Mouse (Mus musculus): ENCODE measurements at regions not wholly inside any gene's neighbourhood (a gene's known extent, or its start where the extent isn't known, plus 50 kb on each side); places are given as distances from the start of the nearest gene placed in this dataset.
A peak's percentile ranks its signal among the peaks of the same experiment; 100 is the strongest.

DNA sequence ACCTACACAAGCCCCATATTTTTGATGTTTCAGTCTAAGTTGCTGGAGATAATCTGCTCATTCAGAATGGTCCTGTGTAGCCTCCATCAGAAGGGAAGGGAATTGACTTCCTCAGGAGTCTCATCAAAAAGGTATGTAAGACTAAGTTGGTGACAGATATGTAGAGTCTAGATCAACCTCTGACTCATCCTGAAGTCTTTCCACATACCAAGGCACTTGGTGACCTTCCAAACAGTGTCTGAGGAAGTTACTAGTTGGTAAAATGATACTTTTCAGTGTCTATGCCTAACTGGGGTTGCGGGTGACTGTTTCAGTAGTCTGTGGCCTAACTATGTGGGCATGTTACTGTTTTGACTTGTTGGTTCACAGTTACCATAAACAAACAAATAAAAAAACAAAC is 133.0 kb upstream of the Plcb4 start:
- H3K36me3 ChIP-seq (ENCODE audit: control insufficient read depth, insufficient read depth, low read length) = no peaks in the 10 kb centered on the region
- no peak overlapping the region for H3K4me2 ChIP-seq (replicated peaks; ENCODE audit: low read depth)
- DNase-seq (ENCODE audit: low spot score) (no peak), ATAC-seq (ENCODE audit: low FRiP score, low TSS enrichment) (no peak)
- H3K9me3 ChIP-seq (ENCODE audit: control insufficient read depth, low read length) = no peaks in the 10 kb centered on the region
- no peaks in the 10 kb centered on the region for H3K4me1 ChIP-seq (replicated peaks; ENCODE audit: control insufficient read depth, insufficient read depth)
- WGBS = 97% methylated on average over 1 of the region's 1 CpGs
- H3K9ac ChIP-seq (ENCODE audit: low read length) = no peak overlapping the region
- TF ChIP-seq CTCF (IDR thresholded peaks at IDR 0.05; ENCODE audit: low read depth) (no peak), EP300 (optimal IDR thresholded peaks at IDR 0.05) (no peak)
- no peaks in the 10 kb centered on the region for H3K27me3 ChIP-seq (ENCODE audit: control insufficient read depth, insufficient read depth, low read length)
- no peak overlapping the region for H3K4me3 ChIP-seq (ENCODE audit: low read depth, low read length)
- H3K27ac ChIP-seq (replicated peaks) = no peak overlapping the region

DNA sequence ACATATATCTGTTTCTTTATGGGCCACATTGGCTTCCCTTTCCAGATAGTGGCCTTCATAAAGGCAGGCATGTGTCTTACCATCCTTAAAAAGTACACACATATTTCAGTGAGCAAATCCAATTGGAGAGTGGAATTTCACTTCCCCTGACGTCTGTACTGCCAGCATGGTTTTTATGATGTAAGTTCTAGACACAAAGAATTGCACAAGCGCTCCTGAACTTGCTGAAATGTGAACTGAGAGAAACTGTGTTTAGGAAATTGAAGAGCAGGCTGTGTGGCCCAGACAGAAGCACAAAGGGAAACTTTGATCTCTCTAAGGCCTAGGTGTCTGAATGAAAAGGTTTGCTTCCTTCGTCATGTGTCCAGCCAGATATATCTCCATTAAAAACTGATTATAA is 129.2 kb upstream of the Plcb4 start:
- H3K36me3 ChIP-seq (ENCODE audit: control insufficient read depth, insufficient read depth, low read length) = no peaks in the 10 kb centered on the region
- WGBS = 73% methylated on average over 3 of the region's 3 CpGs
- H3K4me2 ChIP-seq (replicated peaks; ENCODE audit: low read depth) = no peak overlapping the region
- no peak overlapping the region for H3K9ac ChIP-seq (ENCODE audit: low read length)
- H3K27me3 ChIP-seq (ENCODE audit: control insufficient read depth, insufficient read depth, low read length) = no peaks in the 10 kb centered on the region
- H3K27ac ChIP-seq (replicated peaks) = no peak overlapping the region
- H3K4me3 ChIP-seq (ENCODE audit: low read depth, low read length) = no peak overlapping the region
- no peak for DNase-seq (ENCODE audit: low spot score)
- H3K9me3 ChIP-seq (ENCODE audit: control insufficient read depth, low read length) = no peaks in the 10 kb centered on the region
- no peak for ATAC-seq (ENCODE audit: low FRiP score, low TSS enrichment)
- no peak for TF ChIP-seq CTCF (IDR thresholded peaks at IDR 0.05; ENCODE audit: low read depth)
- no peak for TF ChIP-seq EP300 (optimal IDR thresholded peaks at IDR 0.05)
- H3K4me1 ChIP-seq (replicated peaks; ENCODE audit: control insufficient read depth, insufficient read depth) = no peaks in the 10 kb centered on the region

DNA sequence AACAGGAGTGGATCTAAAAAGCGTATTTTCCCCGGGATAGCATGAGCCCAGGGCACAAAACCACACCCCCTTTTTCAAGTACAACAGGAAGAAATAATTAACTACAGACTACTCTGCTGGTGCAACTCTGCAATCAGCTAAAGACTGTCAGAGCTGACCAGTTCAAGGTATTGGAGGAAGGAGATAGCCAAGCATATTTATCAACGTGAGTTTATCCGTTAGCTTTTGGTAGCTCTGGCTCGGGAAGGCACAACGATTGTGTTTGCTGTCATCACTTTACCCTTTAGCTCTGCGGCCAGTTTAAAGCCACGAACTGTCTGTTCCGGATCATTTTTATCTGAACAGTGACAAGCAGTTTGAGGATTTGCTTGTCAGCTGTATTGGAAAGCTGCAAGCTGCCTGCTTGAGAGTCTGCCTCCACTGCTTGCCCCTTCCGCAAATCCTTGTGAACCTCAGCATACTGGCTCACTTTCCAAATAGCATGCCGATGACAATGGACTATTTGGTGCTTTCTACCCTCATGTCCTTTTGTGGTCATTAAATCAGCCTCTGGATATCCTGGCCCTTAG is 122.4 kb upstream of the Plcb4 start:
- H3K36me3 ChIP-seq (ENCODE audit: control insufficient read depth, insufficient read depth, low read length) = no peaks in the 10 kb centered on the region
- 35% methylated on average over 11 of the region's 11 CpGs for WGBS
- H3K9ac ChIP-seq (ENCODE audit: low read length) = no peak overlapping the region
- TF ChIP-seq EP300 (optimal IDR thresholded peaks at IDR 0.05) = no peak
- TF ChIP-seq CTCF (IDR thresholded peaks at IDR 0.05; ENCODE audit: low read depth) = no peak
- H3K27ac ChIP-seq (replicated peaks) = 0 out of 2 replicates have a peak overlapping the region, but pooled peaks have one; percentile 35
- no peak for DNase-seq (ENCODE audit: low spot score)
- peak; percentile 40; the same call in 1 of the 2 replicates for ATAC-seq (ENCODE audit: low FRiP score, low TSS enrichment)
- peak overlapping the region; percentile 25 for H3K4me2 ChIP-seq (replicated peaks; ENCODE audit: low read depth)
- H3K4me3 ChIP-seq (ENCODE audit: low read depth, low read length) = no peak overlapping the region
- H3K9me3 ChIP-seq (ENCODE audit: control insufficient read depth, low read length) = no peaks in the 10 kb centered on the region
- no peaks in the 10 kb centered on the region for H3K4me1 ChIP-seq (replicated peaks; ENCODE audit: control insufficient read depth, insufficient read depth)
- no peaks in the 10 kb centered on the region for H3K27me3 ChIP-seq (ENCODE audit: control insufficient read depth, insufficient read depth, low read length)

DNA sequence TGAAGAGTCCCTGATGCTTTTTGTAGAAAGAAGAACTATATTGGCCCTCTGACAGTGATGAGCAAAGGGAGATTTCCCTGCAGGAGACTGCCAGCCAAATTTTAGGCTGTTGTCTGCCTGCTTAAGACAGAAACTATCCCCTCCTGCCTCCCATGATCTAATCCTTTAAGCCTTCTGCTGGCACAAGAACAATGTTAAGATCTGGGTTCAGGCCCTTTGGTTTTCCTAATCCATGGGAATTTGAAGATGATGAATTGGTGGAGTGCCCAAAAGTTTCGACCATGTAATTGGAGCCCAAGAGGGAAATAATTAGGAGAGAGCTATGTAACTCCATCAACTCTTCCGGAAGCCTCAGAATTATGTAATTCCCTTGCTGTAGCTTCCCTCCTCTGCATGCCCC is 120.8 kb upstream of the Plcb4 start:
- no peaks in the 10 kb centered on the region for H3K9me3 ChIP-seq (ENCODE audit: control insufficient read depth, low read length)
- no peak for DNase-seq (ENCODE audit: low spot score)
- 55% methylated on average over 2 of the region's 2 CpGs for WGBS

DNA sequence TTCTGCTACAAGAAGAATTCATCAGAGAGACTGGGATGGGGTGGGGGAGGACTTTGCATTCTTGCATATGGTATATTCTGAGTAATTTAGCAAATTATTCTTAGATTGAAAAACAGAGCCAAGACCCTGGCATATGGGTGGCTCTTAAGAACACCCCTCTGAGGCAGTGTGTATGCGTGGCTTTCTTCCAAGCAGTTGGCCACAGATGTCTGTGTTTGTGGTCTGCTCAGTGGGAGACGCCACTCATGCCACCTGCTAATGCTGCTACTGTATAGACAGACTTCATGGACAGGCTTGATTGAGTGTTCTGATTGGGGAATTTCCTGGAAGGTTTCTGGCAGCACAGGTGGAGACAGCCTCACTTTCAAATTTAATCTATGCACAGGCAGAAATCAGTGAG is 117.8 kb upstream of the Plcb4 start:
- Histone ChIP-seq H3K36me3 (ENCODE audit: control insufficient read depth, insufficient read depth, low read length) (no peaks in the 10 kb centered on the region), H3K9ac (ENCODE audit: low read length) (no peak overlapping the region), H3K4me1 (replicated peaks; ENCODE audit: control insufficient read depth, insufficient read depth) (no peaks in the 10 kb centered on the region), H3K4me3 (ENCODE audit: low read depth, low read length) (no peak overlapping the region), H3K27me3 (ENCODE audit: control insufficient read depth, insufficient read depth, low read length) (no peaks in the 10 kb centered on the region), H3K27ac (replicated peaks) (no peak overlapping the region), H3K4me2 (replicated peaks; ENCODE audit: low read depth) (no peak overlapping the region), H3K9me3 (ENCODE audit: control insufficient read depth, low read length) (no peaks in the 10 kb centered on the region)
- no peak for ATAC-seq (ENCODE audit: low FRiP score, low TSS enrichment)
- no peak for DNase-seq (ENCODE audit: low spot score)
- no peak for TF ChIP-seq EP300 (optimal IDR thresholded peaks at IDR 0.05)
- no peak for TF ChIP-seq CTCF (IDR thresholded peaks at IDR 0.05; ENCODE audit: low read depth)
- WGBS = 78% methylated on average over 2 of the region's 2 CpGs

More for the DNA sequence above, 120.8 kb upstream of the Plcb4 start:
- Histone ChIP-seq H3K27me3 (ENCODE audit: control insufficient read depth, insufficient read depth, low read length) (no peaks in the 10 kb centered on the region), H3K4me1 (replicated peaks; ENCODE audit: control insufficient read depth, insufficient read depth) (no peaks in the 10 kb centered on the region), H3K9ac (ENCODE audit: low read length) (no peak overlapping the region), H3K4me2 (replicated peaks; ENCODE audit: low read depth) (no peak overlapping the region), H3K4me3 (ENCODE audit: low read depth, low read length) (no peak overlapping the region), H3K27ac (replicated peaks) (no peak overlapping the region), H3K36me3 (ENCODE audit: control insufficient read depth, insufficient read depth, low read length) (no peaks in the 10 kb centered on the region)
- no peak for ATAC-seq (ENCODE audit: low FRiP score, low TSS enrichment)
- TF ChIP-seq EP300 (optimal IDR thresholded peaks at IDR 0.05) (no peak), CTCF (IDR thresholded peaks at IDR 0.05; ENCODE audit: low read depth) (no peak)

DNA sequence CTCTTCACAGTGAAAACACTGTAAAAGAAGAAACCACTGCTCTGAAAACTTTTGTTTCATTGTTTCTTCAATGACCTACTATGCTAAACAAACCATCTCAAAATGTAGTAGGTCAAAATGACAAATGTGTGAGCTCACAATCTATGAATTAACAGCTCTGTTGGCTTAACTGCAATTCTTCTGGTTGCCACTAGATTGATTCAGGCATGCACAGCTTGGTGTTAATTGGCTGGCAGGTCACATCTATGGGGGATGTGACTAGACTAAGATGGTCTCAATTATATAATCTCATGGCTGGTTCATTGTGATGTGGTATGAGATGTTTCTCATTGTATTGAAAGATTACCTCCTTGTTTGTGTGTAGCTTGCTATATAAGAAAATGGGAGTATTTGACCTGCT is 116.9 kb upstream of the Plcb4 start:
- ATAC-seq (ENCODE audit: low FRiP score, low TSS enrichment) = no peak
- Histone ChIP-seq H3K4me3 (ENCODE audit: low read depth, low read length) (no peak overlapping the region), H3K27me3 (ENCODE audit: control insufficient read depth, insufficient read depth, low read length) (no peaks in the 10 kb centered on the region), H3K4me2 (replicated peaks; ENCODE audit: low read depth) (no peak overlapping the region), H3K9ac (ENCODE audit: low read length) (no peak overlapping the region), H3K9me3 (ENCODE audit: control insufficient read depth, low read length) (no peaks in the 10 kb centered on the region), H3K36me3 (ENCODE audit: control insufficient read depth, insufficient read depth, low read length) (no peaks in the 10 kb centered on the region), H3K4me1 (replicated peaks; ENCODE audit: control insufficient read depth, insufficient read depth) (no peaks in the 10 kb centered on the region), H3K27ac (replicated peaks) (no peak overlapping the region)
- TF ChIP-seq EP300 (optimal IDR thresholded peaks at IDR 0.05) = no peak
- no peak for TF ChIP-seq CTCF (IDR thresholded peaks at IDR 0.05; ENCODE audit: low read depth)
- no peak for DNase-seq (ENCODE audit: low spot score)

Data from stomach, postnatal 0 days (tissue).